Mouse (Mus musculus): ENCODE results near the gene Morc1.

Gene Morc1

DNA sequence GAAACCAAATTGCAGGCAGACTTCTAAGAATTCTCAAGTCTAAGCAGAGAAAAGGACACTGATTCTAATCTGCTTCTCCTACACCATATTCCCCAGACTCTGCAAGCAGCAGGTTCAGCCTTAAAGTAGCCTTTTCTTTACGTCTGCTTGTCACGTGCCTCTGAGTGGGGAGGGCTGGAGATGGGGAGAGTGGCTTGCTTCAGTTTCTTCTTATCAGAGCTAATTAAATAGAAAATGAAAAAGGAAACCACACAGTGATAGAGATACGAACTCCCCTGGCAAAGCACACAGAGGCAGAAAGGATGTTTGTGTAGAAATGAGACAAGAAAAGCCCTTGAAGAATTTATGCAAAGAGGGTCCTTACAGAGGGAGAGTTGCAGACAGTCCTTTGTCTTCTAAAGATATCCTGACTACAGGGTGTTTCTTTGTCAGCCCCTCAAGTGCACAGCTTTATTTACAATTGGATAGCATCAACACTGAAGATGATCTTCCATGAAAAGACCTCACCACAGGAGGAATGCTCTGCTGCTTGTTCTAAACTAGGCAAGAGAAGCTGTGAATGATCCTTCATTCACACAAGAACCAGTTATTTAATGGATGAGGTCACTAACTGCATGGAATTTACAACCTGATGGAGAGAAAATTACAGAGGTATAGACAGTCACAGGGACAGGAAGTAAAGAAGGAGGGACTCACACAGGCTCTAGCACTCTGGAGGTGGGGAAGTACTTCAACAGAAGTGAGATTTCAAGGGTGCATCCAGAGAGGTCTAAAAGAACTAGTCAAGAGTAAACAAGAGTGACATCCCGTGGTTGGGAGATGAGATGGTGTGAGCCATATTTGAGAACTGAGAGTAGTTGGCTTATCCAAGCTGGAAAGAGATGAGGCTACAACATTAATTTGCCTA, 44.1 kb downstream of the Morc1 start:
- DNase-seq (ENCODE audit: low read depth): no peak

DNA sequence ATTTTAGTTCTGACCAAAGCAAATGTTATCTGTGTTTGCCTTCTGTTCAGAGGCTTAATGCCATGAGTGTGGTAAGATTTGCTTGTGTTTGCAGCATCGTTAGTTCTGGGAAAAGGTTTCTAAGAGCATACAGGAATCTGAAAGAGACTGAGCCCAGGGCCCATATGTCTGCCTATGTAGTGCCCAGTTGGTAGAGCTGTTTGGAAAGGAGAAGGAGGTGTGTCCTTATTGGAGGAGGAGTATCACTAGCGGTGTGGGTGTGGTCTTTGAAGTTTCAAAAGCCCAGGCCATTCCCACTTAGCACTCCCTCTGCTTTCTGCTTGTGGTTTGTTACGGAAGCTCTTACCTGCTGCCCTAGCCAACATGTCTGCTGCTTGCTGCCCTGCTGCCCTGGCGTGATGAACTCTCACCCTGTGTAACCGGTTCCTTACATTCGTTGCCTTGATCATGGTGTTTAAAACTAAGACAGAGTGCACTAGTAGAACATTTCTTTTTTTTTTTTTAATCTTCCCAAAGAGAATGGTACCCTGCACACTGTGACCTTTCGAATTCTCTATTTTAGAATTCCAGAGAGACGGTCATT, 48.3 kb downstream of the Morc1 start:
- no peak for DNase-seq (ENCODE audit: low read depth)

DNA sequence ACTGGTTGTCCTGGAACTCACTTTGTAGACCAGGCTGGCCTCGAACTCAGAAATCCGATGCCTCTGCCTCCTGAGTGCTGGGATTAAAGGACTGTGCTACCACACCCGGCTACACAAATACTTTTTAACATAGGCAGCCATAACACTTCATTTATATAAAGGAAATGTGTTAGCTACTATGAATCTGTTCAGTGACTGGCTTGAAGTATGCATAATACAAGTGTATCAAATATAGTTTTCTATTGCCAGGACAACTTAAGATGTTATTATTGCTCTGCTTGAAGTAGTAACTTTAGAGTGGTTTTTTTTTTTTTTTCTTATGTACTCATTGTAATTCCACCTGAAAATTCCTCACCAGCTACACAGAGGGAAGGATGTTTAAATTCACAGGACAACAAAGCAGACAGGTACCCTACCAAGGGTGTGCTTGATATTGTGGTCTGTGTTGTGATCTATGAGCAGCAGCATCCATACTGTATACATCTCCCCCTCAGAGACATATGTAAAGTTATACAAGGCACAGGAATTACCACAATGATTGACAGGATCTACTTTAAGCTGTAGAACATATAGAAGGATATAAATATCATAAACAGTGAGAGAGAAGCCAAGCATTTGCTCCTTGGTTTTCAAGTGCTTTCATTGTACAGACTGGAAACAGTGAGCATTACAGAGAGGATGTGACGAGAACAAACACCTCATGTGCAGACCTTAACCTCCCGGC, 85.9 kb downstream of the Morc1 start:
- DNase-seq (ENCODE audit: low read depth): no peak

DNA sequence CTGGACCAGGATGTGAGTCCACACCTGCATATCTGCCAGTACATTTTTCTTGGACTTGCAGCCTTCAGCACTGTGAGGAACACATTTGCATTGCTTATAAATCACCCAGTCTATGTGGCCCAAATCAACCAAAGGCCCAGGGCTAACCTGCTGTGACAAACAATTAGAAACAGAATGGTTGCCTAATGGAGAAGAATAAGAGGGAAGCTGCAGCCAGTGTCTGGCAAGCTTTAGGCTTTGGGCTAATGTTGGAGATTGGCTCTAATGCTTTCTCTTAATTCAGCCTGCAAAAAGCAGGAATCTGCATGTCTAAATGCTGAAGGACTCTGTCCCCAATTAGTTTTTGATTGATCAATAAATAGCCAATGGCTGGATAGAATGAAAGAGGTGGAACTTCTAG, 88.5 kb downstream of the Morc1 start:
- no peak for DNase-seq (ENCODE audit: low read depth)

DNA sequence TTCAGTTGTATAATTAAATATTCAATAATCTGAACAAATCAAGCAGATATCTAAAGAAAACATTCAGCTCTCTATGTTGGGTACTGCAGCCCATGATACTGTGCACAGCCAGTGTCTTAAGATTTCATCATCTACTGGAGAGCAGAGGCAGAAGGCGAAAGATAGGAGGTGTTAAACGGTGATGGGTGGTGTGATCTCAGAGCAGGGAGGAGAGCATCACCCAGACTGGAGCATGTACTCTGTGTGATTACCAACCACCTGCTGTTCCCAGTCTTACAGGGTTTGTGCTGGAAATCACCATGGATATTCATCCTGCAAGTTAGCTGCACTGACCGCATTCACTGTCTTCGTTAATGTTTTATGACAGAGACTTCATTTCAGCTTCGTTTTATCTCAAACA, 106.1 kb downstream of the Morc1 start:
- no peak for DNase-seq (ENCODE audit: low read depth)

DNA sequence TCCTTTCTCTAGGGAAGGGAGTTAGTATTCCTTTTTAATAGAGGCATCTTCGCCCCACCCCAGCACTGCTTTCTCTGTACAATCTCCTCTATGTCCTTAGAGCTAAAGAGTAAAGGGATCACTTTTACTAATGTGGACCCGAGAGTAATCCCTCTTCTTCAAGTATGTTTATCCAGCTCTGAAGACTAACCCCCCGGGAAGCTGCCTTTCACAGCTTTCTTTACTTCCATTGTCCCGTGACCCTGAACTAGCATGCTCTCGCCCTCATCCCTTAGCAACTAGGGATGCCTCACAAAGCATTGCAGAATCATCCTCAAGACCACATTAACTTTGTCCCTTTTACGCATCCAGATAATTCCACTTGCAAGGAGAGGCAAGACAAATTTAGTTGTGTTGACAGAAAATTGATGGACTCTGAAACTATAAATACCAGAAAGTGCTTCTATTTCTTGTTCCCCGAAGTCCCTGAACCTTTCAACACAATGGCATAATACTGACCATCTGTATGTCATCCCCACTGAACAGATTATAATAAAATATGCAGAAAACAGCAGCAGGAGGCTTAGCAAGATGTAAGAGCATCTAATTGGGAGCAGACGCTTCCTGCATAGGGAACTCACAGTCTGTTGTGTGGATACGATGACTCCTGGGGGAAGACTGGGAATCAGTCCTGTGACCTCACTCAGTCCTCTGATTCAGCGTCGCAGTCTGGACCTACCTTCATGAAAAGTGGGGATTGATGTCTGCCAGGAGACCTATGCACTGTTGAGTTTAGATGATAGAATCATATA, 131.4 kb downstream of the Morc1 start:
- no peak for DNase-seq (ENCODE audit: low read depth)

DNA sequence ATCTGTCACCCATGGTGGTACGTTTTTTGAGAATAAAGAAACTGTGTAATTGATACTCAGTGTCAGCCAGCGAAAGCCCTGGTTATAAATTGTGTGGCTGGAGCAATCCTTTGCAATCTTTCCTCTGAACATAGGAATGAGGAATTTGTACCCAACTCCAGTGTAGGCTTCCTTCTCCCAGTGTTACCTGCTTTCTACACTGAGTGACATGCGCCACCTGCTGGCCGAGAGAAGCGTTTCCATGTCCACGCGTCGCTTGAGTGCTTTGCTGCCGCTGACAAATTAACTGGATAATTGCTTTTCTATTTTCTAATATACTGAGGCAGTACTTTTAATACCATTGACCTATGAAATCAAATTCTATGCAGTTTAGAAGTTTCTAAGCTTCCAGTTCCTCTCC, 139.3 kb downstream of the Morc1 start:
- peak; percentile 67 for DNase-seq (ENCODE audit: low read depth)

DNA sequence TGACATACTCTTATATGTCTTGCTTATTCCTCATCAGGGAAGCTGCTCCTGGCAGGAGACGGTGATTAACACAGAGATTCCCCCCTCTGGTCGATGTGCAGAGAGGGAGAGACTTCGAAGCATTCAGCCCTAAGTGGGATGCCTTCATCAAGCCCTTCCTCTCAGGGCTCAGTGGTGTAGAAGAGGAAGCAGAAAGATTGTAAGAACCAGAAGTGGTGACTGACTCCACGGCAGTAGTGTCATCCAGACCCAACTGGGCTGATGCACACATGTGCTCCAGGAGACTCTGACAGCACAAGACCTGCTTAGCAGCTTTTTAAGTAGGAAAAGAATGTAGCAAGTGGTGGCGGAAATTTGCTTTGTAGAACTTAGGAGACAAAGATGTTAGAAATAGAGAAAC, 143.0 kb downstream of the Morc1 start:
- no peak for DNase-seq (ENCODE audit: low read depth)

DNA sequence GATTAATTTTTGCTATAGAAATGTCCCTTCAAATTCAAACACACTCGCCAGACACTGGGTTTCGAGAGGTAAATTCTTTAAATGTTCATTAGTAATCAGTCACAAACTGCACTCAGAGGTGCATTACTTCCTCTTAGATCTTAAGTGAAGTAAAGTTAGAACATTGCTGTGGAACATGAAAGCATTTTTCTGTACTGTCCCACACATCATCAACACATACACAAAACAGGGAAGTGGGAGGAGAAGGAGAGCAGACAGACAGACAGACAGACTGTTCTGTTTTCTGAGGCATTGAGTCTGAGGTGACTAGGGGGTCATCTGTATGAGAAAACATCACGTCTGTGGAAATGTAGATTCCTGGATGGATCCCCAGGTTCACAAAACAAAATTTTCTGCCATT, 143.5 kb downstream of the Morc1 start:
- no peak for DNase-seq (ENCODE audit: low read depth)

DNA sequence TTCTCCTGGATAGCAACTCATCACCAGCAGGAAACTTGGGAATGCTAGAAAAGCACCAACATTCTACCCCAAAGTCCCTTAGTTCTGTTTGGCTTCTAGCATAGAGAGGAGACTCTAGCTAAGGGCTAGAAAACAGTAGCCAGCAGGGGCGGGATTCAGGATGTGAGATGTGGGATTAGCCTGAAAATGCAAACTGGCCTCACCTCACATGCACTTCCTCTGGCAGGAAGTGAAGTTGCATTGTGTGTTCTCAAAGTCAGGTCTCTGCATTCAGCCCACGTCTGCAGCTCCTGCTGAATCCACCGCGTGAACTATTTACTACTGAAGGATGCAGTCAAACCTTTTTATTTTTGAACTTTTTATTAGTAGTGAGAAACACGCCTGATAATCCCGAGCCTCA, 154.3 kb downstream of the Morc1 start:
- DNase-seq (ENCODE audit: low read depth): peak; percentile 6

DNA sequence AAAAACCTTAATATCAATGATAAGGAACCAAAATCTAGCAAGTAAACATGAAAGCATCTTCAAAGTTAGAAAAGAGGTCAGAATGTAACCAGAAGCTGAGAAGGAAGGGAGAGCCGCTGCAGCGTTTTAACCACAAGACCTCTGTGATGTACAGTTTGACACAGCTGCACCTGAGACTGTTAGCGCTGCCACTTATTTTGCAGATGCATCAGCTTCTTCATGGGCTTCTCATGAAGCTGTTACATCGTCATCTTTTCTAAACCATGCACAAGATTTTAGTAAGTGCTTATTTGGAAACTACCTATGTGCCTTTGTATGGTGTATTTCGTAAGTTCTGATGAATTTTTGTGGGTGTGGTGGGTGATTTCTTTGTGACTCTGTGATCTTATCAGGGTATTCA, 163.4 kb downstream of the Morc1 start:
- DNase-seq (ENCODE audit: low read depth): peak; percentile 64

DNA sequence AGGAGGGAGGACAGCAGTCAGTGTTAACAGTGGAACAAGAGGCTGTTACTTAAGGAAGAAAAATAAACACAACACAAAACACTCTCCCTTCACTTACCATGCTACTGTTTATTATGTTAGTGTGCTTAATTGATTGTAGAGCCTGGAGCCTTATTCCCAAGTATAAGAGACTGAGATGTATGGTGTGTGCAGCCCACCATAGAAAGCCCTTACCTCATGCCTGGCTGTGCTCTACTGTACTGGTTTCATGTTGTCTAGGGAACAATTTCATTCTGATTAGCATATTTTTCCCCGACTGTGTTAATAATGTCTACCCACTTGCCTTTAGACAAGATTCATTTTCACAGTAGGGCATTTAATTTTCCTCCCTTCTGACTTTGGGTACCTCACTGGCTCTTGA, 164.2 kb downstream of the Morc1 start:
- DNase-seq (ENCODE audit: low read depth): peak; percentile 13

DNA sequence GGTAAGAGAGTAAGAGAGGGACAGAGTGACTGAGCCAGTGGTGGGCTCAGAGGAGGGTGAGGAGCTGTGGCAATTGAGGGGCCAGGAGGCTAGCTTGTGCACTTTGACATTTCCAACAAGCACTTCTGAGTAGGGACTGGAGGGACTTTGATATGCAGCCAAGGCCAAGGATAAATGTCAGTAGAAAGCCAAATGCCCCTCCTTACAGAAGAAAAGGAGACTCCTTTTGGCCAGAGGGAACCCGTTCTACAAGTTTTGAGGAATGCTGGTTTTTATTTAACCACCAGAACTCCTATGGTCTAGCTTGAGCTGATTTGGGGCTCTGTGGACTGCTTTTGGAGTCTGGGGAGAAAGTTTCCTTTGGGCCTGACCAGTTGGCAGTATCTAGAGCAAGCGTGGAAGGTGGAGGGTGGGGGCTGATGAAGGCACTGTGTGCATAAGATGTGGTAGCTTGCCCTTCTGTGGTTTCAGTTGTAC, 172.7 kb downstream of the Morc1 start:
- DNase-seq (ENCODE audit: low read depth): no peak

DNA sequence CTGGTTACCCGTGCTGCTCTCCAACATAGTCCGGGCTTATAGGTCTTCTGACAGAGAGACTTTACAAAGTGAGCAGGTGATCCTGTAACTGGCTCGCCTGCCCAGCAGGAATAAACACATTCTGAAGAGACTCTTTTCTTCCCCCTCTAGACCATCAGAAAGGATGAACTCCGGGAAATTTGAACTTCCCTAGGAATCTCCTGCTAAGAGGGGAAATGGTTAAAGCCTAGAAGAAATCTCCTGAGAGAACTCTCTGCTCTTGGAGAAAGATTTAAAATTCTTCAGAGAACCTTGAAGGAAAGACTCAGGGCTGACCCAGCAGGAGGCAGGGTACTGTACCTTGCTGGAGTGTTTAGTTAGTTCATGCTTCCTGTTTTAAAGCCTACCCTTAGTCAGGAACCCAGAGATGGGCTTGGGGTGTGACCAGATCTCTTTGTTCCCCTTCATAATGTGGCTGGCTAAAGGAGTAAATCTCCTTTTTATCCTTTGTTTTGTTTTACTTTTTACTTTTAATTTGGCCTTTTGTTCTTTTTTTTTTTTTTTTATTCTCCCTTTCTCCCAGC, 175.5 kb downstream of the Morc1 start:
- DNase-seq (ENCODE audit: low read depth): no peak

DNA sequence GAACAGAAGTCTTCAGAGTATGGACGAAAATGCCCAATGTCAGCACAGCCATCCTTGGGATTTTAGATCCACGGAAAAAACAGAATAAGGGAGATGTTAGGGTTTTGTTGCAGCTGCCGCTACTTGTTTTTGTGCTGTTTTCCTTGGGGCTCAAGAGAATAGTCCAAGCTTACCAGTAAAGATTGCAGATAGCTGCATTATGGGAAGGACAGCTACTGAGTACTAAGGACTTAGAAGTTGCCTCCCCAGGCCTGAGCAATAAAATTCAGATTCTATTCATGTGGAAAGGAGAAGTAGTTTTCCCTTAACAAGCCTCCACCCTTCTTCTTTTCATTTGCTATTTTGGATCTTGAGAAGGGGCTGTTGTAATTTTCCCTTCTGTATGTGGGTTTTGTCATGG, 177.2 kb downstream of the Morc1 start:
- no peak for DNase-seq (ENCODE audit: low read depth)

DNA sequence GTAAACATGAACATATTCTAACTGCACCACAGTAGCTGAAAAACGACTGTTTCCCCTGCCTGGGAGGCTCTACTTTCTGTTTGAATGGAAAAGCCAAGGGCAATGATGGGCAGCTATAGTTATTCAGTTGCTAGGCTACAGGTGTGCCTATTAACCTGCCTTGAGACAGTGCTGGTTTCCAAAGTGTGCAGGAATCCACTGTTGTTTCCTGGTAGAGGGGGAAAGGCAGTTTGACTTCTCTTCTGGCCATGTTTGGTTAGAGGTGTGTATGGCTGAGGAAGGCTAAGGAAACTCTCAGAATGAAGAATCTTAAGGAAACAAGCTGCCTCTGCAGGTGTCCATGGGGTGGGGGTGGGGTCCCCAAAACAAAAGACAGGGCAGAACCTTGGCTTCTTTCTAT, 179.8 kb downstream of the Morc1 start:
- no peak for DNase-seq (ENCODE audit: low read depth)

DNA sequence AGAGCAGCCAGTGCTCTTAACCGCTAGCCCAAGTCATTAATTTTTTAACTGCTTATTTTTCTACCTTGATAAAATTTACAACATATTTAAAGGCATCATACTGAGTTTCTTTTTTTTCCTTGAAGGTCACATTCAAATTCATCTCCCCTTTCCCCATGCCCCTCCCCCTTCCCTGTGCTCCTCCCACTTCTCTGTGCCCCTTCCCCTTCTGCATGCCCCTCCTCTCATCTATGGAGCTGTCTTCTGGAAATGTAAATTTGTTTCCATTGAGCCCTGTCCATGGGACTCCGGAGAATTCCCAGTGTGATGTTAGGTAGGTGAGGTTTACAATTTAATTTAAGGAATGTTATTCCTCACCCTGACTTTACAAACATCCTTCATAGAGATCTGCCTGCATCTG, 180.4 kb downstream of the Morc1 start:
- DNase-seq (ENCODE audit: low read depth): no peak

DNA sequence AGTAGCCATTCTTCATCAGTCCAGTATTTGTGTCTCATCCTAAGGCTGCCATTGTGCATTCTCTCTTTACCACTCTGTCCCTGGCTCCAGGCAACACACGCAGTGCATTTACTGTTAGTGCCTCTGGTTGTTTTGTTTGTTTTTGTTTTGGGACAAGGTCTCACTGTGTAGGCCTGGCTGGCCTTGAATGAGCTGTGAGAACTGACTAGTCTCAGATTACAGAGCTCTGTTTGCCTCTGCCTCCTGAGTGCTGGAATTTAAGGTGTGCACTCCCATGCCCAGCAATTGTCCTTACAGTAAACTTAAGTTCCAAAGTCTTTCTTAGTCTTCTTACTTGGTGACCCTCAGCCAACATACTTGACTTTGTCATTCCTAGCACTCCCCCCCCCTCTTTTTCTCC, 182.7 kb downstream of the Morc1 start:
- DNase-seq (ENCODE audit: low read depth): no peak

DNA sequence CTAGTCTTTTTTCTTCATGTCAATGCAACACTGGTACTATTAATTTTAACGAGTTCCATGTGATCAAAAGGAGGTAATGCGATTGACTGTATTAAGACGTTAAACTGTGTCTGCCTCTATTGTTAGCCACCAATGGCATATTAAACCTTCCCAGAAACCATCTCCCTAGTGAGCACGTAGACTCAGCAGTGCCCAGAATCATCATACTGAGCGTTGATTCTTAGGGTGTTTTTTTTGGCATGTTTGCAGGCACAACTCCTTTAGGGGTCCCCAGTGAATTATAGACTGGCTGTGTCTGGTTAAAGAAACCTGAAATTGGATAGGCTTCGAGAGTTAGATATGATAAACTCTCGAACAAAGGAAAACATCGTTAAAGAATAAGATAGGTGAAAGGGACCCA, 189.5 kb downstream of the Morc1 start:
- no peak for DNase-seq (ENCODE audit: low read depth)

DNA sequence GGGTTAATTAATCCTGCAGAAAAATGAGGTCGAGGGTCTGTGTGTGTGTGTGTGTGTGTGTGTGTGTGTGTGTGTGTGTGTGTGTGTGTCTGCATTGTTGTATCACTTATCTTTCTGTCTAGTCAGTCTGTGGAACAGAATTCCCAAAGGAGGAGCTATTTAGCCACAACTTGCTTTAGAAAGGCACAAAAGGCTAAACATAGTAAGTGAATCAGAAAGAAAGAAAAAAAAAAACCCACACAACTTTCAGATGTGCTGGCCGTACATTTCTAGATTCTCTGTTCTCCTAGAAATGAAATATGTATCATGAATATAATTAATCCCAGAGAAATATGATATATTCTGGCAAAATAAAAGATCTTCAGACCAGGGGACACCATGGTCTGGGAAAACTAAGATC, 190.0 kb downstream of the Morc1 start:
- DNase-seq (ENCODE audit: low read depth): no peak

DNA sequence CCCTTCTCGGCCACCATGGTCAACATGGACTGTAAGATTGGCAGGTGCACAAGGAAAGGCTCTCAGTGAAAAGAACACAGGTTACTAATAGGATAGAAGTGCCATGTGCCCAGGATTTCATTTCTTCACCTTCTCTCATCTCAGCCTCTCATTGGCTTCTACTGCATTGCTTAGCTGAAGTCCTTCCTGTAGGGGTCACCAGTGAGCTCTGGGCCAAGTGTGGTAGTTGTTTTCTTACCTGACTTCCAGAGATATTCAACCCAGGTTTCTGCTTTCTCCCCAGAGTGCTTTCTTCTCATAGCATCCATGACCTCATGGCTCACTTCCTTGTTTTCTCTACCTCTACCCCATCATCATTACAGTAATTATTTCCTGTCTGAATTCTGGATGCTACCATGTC, 192.4 kb downstream of the Morc1 start:
- DNase-seq (ENCODE audit: low read depth): peak; percentile 76

DNA sequence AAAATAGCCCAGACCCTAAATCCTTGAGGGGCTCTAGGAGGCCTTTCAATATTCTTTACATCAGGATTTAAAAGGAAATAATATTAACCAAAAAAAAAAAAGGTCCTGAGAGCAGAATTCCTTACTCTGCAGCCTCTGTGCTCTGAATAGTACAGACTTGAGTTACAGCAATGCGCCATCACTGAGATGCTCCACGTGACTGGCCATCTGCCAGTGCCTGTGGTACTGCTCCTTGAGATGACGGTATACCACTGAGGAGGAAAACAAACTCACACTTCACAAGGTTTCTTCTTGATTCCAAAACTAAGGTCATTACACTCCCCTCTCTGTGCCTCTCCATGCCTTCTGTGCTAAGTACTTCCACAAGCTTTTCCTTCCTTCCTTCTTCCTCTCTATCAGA, 195.1 kb downstream of the Morc1 start:
- DNase-seq (ENCODE audit: low read depth): no peak
